Mouse (Mus musculus) adrenal gland, postnatal 25 days (tissue): ENCODE measurements around the gene Cacna1a. TPM values are rescaled to one million over a fixed set of nuclear protein-coding genes. Genes with fewer than 3 reads are reported as not detected.

Experiments used
- total RNA-seq: library from RNA; stranded (reverse); gene quantifications from 2 replicates; pipeline ENCODE4 v1.2.3, GENCODE M21; 2021

Cacna1a gene
- total RNA-seq, 1 experiment from 2014 or later, result 8.0 TPM

Other genes with a start within 250 kb of the Cacna1a start
- 31.4 and 34.9 TPM in 2 replicates for gene Cc2d1a, start 240.5 kb upstream of the Cacna1a start, total RNA-seq
- 0.73 and 1.4 TPM in 2 replicates for gene 4930432K21Rik, start 240.4 kb upstream of the Cacna1a start, total RNA-seq
- gene Nanos3, start 203.2 kb upstream of the Cacna1a start, total RNA-seq, result 1.3 TPM in 1 of 2 replicates, not detected in the other
- 41.3 and 44.1 TPM in 2 replicates for gene Zswim4, start 151.4 kb upstream of the Cacna1a start, total RNA-seq
- gene D8Ertd738e, start 138.7 kb upstream of the Cacna1a start, total RNA-seq, result 261 and 266 TPM in 2 replicates
- gene Mri1, start 131.1 kb upstream of the Cacna1a start, total RNA-seq, result 31.3 and 45.3 TPM in 2 replicates
- 15.0 and 24.8 TPM in 2 replicates for gene Ccdc130, start 118.1 kb upstream of the Cacna1a start, total RNA-seq